ENCODE assay signal across 11 mouse cellular contexts in genomic region chr16:74408566-74408965, GRCm38 (mm10). TPM values are rescaled to one million over a fixed set of nuclear protein-coding genes. Genes with fewer than 3 reads are reported as not detected.
DNase-seq lines count a peak whose midpoint lies in the region; ATAC-seq and TF ChIP-seq lines count a peak whose summit lies in the region.
"Had no signal": no experiment of that assay in that cellular context is flagged by ENCODE, and none has a peak within 500 bp of the region (broad histone marks: within the 10 kb centered on the region; RNA-seq: fewer than 3 reads in every experiment).

No protein-coding gene starts in this region.

- no peak for ATAC-seq in heart, embryonic 14.5 days (ENCODE audit: insufficient number of reproducible peaks, insufficient read depth, low FRiP score, low read depth)
- ATAC-seq in heart, embryonic 11.5 days (replicated peaks; ENCODE audit: insufficient number of reproducible peaks, low FRiP score, low TSS enrichment) = no peak
- no peak for ATAC-seq in forebrain, postnatal 0 days
- no peak for ATAC-seq in midbrain, embryonic 13.5 days
- ATAC-seq in CD4-positive, CD25-positive, alpha-beta regulatory T cell, adult 4 months = no peak
- ATAC-seq: activated CD4-positive, CD25-positive, alpha-beta regulatory T cell, adult 4 months had no signal

- H3K9ac ChIP-seq in heart, embryonic 14.5 days (ENCODE audit: low read length) = no peak overlapping the region
- H3K9ac ChIP-seq in heart, embryonic 11.5 days (ENCODE audit: low read depth, low read length) = no peak overlapping the region
- no peak overlapping the region for H3K9ac ChIP-seq in forebrain, postnatal 0 days
- H3K9ac ChIP-seq in midbrain, embryonic 13.5 days (replicated peaks) = peak overlapping the region; percentile 53; the same call in 1 of the 2 replicates

- no peak overlapping the region for H3K4me3 ChIP-seq in heart, embryonic 14.5 days (ENCODE audit: control insufficient read depth in 1 of 2, insufficient read depth in 1 of 2, low read depth in 1 of 2, low read length in 2 of 2)
- no peak overlapping the region for H3K4me3 ChIP-seq in heart, embryonic 11.5 days (ENCODE audit: low read depth, low read length)
- H3K4me3 ChIP-seq in forebrain, postnatal 0 days (ENCODE audit: low read depth, low read length) = peak overlapping the region; percentile 65
- peak overlapping the region; percentile 64 for H3K4me3 ChIP-seq in midbrain, embryonic 13.5 days (replicated peaks)

- 54% methylated on average over 1 of the region's 1 CpGs for WGBS in heart, embryonic 14.5 days
- WGBS in heart, embryonic 11.5 days (ENCODE audit: insufficient replicate concordance) = 57% methylated on average over 1 of the region's 1 CpGs
- 46% methylated on average over 1 of the region's 1 CpGs for WGBS in forebrain, postnatal 0 days
- 65% methylated on average over 1 of the region's 1 CpGs for WGBS in midbrain, embryonic 13.5 days

- peak; percentile 65 for DNase-seq in brain, adult 2 months (ENCODE audit: low read depth, low spot score)
- DNase-seq in forebrain, postnatal 0 days = peak; percentile 66
- DNase-seq in spleen, postnatal 4 days (ENCODE audit: low spot score in 2 of 2) = no peak
- no peak for DNase-seq in gastrocnemius, adult 8-10 months (ENCODE audit: low spot score in 2 of 2)
- DNase-seq: lung, postnatal 14 days; thymus, postnatal 4 days had no signal

- TF ChIP-seq CTCF in forebrain, postnatal 0 days (IDR thresholded peaks at IDR 0.05; ENCODE audit: low read depth) = peak; percentile 69

- no peak overlapping the region for H3K27ac ChIP-seq in heart, embryonic 14.5 days (replicated peaks in 1 of 2; ENCODE audit: control insufficient read depth in 1 of 2, insufficient read depth in 1 of 2, low read depth in 2 of 2, low read length in 2 of 2)
- no peak overlapping the region for H3K27ac ChIP-seq in heart, embryonic 11.5 days (ENCODE audit: low read depth, low read length)
- H3K27ac ChIP-seq in forebrain, postnatal 0 days (ENCODE audit: low read depth, low read length) = no peak overlapping the region
- no peak overlapping the region for H3K27ac ChIP-seq in midbrain, embryonic 13.5 days

- no peaks in the 10 kb centered on the region for H3K36me3 ChIP-seq in heart, embryonic 14.5 days (ENCODE audit: control insufficient read depth, insufficient read depth, low read length)
- no peaks in the 10 kb centered on the region for H3K36me3 ChIP-seq in heart, embryonic 11.5 days (ENCODE audit: control insufficient read depth, insufficient read depth, low read length)
- H3K36me3 ChIP-seq in forebrain, postnatal 0 days (ENCODE audit: insufficient read depth) = no peaks in the 10 kb centered on the region
- no peaks in the 10 kb centered on the region for H3K36me3 ChIP-seq in midbrain, embryonic 13.5 days

- no peaks in the 10 kb centered on the region for H3K9me3 ChIP-seq in heart, embryonic 14.5 days (ENCODE audit: control insufficient read depth, low read length)
- H3K9me3 ChIP-seq in heart, embryonic 11.5 days (replicated peaks; ENCODE audit: control insufficient read depth, low read length) = no peaks in the 10 kb centered on the region
- no peaks in the 10 kb centered on the region for H3K9me3 ChIP-seq in forebrain, postnatal 0 days (ENCODE audit: low read length)
- no peaks in the 10 kb centered on the region for H3K9me3 ChIP-seq in midbrain, embryonic 13.5 days

- peaks cover 3 to 7% of the 10 kb centered on the region in 2 experiments; a peak in 3 of 4 replicates for H3K4me1 ChIP-seq in heart, embryonic 14.5 days (ENCODE audit: control insufficient read depth in 2 of 2, insufficient read depth in 2 of 2, low read length in 2 of 2)
- no peaks in the 10 kb centered on the region for H3K4me1 ChIP-seq in heart, embryonic 11.5 days (ENCODE audit: control insufficient read depth, insufficient read depth, low read length)
- H3K4me1 ChIP-seq in forebrain, postnatal 0 days (ENCODE audit: insufficient read depth) = peaks cover 3% of the 10 kb centered on the region; the same call in 1 of the 2 replicates
- H3K4me1 ChIP-seq in midbrain, embryonic 13.5 days (replicated peaks) = peaks cover 13% of the 10 kb centered on the region; the same call in 1 of the 2 replicates

- H3K27me3 ChIP-seq in heart, embryonic 14.5 days (ENCODE audit: control insufficient read depth, insufficient read depth, low read length) = peaks cover 6% of the 10 kb centered on the region
- H3K27me3 ChIP-seq in heart, embryonic 11.5 days (ENCODE audit: control insufficient read depth, insufficient read depth, low read length) = no peaks in the 10 kb centered on the region
- H3K27me3 ChIP-seq in forebrain, postnatal 0 days (ENCODE audit: insufficient read depth, low read length) = no peaks in the 10 kb centered on the region
- peaks cover 8% of the 10 kb centered on the region; the same call in 1 of the 2 replicates for H3K27me3 ChIP-seq in midbrain, embryonic 13.5 days

- H3K4me2 ChIP-seq in heart, embryonic 14.5 days (ENCODE audit: low read length) = peak overlapping the region; percentile 18; the same call in 1 of the 2 replicates
- no peak overlapping the region for H3K4me2 ChIP-seq in heart, embryonic 11.5 days
- peak overlapping the region; percentile 67 for H3K4me2 ChIP-seq in forebrain, postnatal 0 days (ENCODE audit: low read depth)
- H3K4me2 ChIP-seq in midbrain, embryonic 13.5 days (replicated peaks) = peak overlapping the region; percentile 51

RNA-seq across cellular contexts. Expression of gene Robo2, which starts 3.1 kb away (rescaled TPM):
- polyA plus RNA-seq in heart, embryonic 14.5 days (2014; fragmentation: Nextera tagmentation; extraction: Ambion mirVana) = 8.1 and 8.3 TPM in 2 replicates
- polyA plus RNA-seq in heart, embryonic 11.5 days (2014; fragmentation: Nextera tagmentation; extraction: Ambion mirVana) = 18.8 and 22.1 TPM in 2 replicates
- total RNA-seq in forebrain, postnatal 0 days (2014; rRNA removed) = 114 and 130 TPM in 2 replicates
- 39.2 and 45.5 TPM in 2 replicates for polyA plus RNA-seq in forebrain, postnatal 0 days (2015; fragmentation: Nextera tagmentation; extraction: Ambion mirVana)
- 79.8 and 83.5 TPM in 2 replicates for polyA plus RNA-seq in midbrain, embryonic 13.5 days (2015; fragmentation: Nextera tagmentation; extraction: Ambion mirVana)
- not detected for polyA plus RNA-seq in CD4-positive, CD25-positive, alpha-beta regulatory T cell, adult 4 months (2017; shearing (Covaris generic))
- under 1 TPM; 0.19 to 0.99 (median 0.50) TPM for total RNA-seq in gastrocnemius, adult 8-10 months (2022)

Comparison
In these comparisons a context has a peak if more than half of its experiments do, and no peak if none do; other contexts are left out.
1. H3K4me3 ChIP-seq: peak in forebrain, postnatal 0 days (single experiment) and midbrain, embryonic 13.5 days (single experiment); none in heart, embryonic 14.5 days (0 of 2) and heart, embryonic 11.5 days (single experiment).
2. DNase-seq: peak in brain, adult 2 months (single experiment) and forebrain, postnatal 0 days (single experiment); none in spleen, postnatal 4 days (0 of 2) and gastrocnemius, adult 8-10 months (0 of 2).